Mouse (Mus musculus) forebrain, embryonic 10.5 days (tissue): ENCODE data around the gene Cyp4a30b. TPM values are rescaled to one million over a fixed set of nuclear protein-coding genes. Genes with fewer than 3 reads are reported as not detected.

Experiments
- polyA plus RNA-seq: library from polyadenylated mRNA; unstranded; fragments of >200 nt; fragmentation: Nextera tagmentation; extraction: Ambion mirVana; gene quantifications from 2 replicates; pipeline ENCODE4 v1.2.1, GENCODE M21; 2016

Gene Cyp4a30b
- polyA plus RNA-seq, 1 experiment from 2014 or later = not detected

Other genes with a start within 250 kb of the Cyp4a30b start
- gene Cyp4a29, start 210.5 kb upstream of the Cyp4a30b start, polyA plus RNA-seq = not detected in 2 replicates
- gene Cyp4a12a, start 153.6 kb upstream of the Cyp4a30b start, polyA plus RNA-seq = not detected in 2 replicates
- gene Cyp4a12b, start 41.0 kb upstream of the Cyp4a30b start, polyA plus RNA-seq = not detected in 2 replicates
- gene Cyp4a14, start 43.5 kb downstream of the Cyp4a30b start, polyA plus RNA-seq = not detected in 2 replicates
- gene Cyp4a10, start 65.7 kb downstream of the Cyp4a30b start, polyA plus RNA-seq = not detected in 2 replicates
- not detected in 2 replicates for gene Cyp4a31, start 111.0 kb downstream of the Cyp4a30b start, polyA plus RNA-seq
- not detected in 2 replicates for gene Cyp4a32, start 148.4 kb downstream of the Cyp4a30b start, polyA plus RNA-seq
- gene Cyp4b1, start 195.1 kb downstream of the Cyp4a30b start, polyA plus RNA-seq = not detected in 2 replicates